In genomic region chr3:51498659-51499058, GRCm38 (mm10) we compare ENCODE assay signal across 22 mouse cellular contexts.
"Had no signal": no experiment of that assay in that cellular context is flagged by ENCODE, and none has a peak within 500 bp of the region (broad histone marks: within the 10 kb centered on the region; RNA-seq: fewer than 3 reads in every experiment).

No protein-coding gene starts in this region.

- H3K9me3 ChIP-seq: limb, embryonic 10.5 days; limb, embryonic 13.5 days; liver, embryonic 12.5 days; liver, embryonic 15.5 days; lung, embryonic 15.5 days; megakaryocyte, embryonic 14.5 days; midbrain, embryonic 10.5 days; neural tube, embryonic 12.5 days; neural tube, embryonic 15.5 days had no signal

- H3K27ac ChIP-seq: kidney, postnatal 0 days; limb, embryonic 10.5 days; limb, embryonic 13.5 days; liver, embryonic 12.5 days; liver, embryonic 15.5 days; lung, embryonic 15.5 days; midbrain, embryonic 10.5 days; neural tube, embryonic 12.5 days; neural tube, embryonic 15.5 days had no signal

- H3K4me3 ChIP-seq: limb, embryonic 10.5 days; limb, embryonic 13.5 days; liver, embryonic 12.5 days; liver, embryonic 15.5 days; lung, embryonic 15.5 days; megakaryocyte, embryonic 14.5 days; midbrain, embryonic 10.5 days; neural tube, embryonic 12.5 days; neural tube, embryonic 15.5 days had no signal

- DNase-seq: kidney, adult 2 months; kidney, postnatal 25 days; layer of hippocampus, postnatal 36 days; liver; lung, adult 18-20 months; lung, postnatal 10 days; lung, postnatal 36 days; midbrain, embryonic 14.5 days; right cerebral cortex, adult 18-20 months; right cerebral cortex, postnatal 14 days; right cerebral cortex, postnatal 4 days; thymus, postnatal 36 days had no signal

- H3K9ac ChIP-seq: limb, embryonic 13.5 days; liver, embryonic 12.5 days; liver, embryonic 15.5 days; lung, embryonic 15.5 days; neural tube, embryonic 12.5 days; neural tube, embryonic 15.5 days had no signal

- H3K4me1 ChIP-seq: limb, embryonic 10.5 days; limb, embryonic 13.5 days; liver, embryonic 15.5 days; megakaryocyte, embryonic 14.5 days; midbrain, embryonic 10.5 days; neural tube, embryonic 12.5 days; neural tube, embryonic 15.5 days had no signal

- ATAC-seq: liver, embryonic 12.5 days had no signal

- H3K27me3 ChIP-seq: limb, embryonic 13.5 days; liver, embryonic 12.5 days; liver, embryonic 15.5 days; lung, embryonic 15.5 days; neural tube, embryonic 12.5 days; neural tube, embryonic 15.5 days had no signal

- H3K4me2 ChIP-seq: limb, embryonic 13.5 days; liver, embryonic 12.5 days; liver, embryonic 15.5 days; lung, embryonic 15.5 days; neural tube, embryonic 12.5 days; neural tube, embryonic 15.5 days had no signal
